Comparison of ENCODE assay signal across 19 mouse cellular contexts in genomic region chr4:89753484-89753883, GRCm38 (mm10).
DNase-seq lines count a peak whose midpoint lies in the region; TF ChIP-seq lines count a peak whose summit lies in the region.
"Had no signal": no experiment of that assay in that cellular context is flagged by ENCODE, and none has a peak within 500 bp of the region (broad histone marks: within the 10 kb centered on the region; RNA-seq: fewer than 3 reads in every experiment).

No protein-coding gene starts in this region.

- H3K27ac ChIP-seq in layer of hippocampus, adult 2 months = no peak overlapping the region
- H3K27ac ChIP-seq: embryonic facial prominence, embryonic 10.5 days; embryonic facial prominence, embryonic 12.5 days; forebrain, embryonic 13.5 days had no signal

- no peak for TF ChIP-seq CTCF in layer of hippocampus, adult 2 months (conservative IDR thresholded peaks at IDR 0.05)

- no peak overlapping the region for H3K4me3 ChIP-seq in layer of hippocampus, adult 2 months
- H3K4me3 ChIP-seq: embryonic facial prominence, embryonic 10.5 days; embryonic facial prominence, embryonic 12.5 days; forebrain, embryonic 13.5 days had no signal

- DNase-seq in embryo, embryonic 10 days (ENCODE audit: low spot score) = peak; percentile 13
- DNase-seq in embryo, embryonic 9.5 days (ENCODE audit: extremely low spot score) = no peak
- DNase-seq in R1 (ENCODE audit: low read depth, low spot score) = peak; percentile 8
- peak; percentile 9 for DNase-seq in embryo, embryonic 10.5 days (ENCODE audit: low spot score)
- DNase-seq in gastrocnemius, adult 18-20 months (ENCODE audit: low spot score) = no peak
- no peak for DNase-seq in left cerebral cortex, postnatal 4 days
- no peak for DNase-seq in layer of hippocampus, adult 2 months (ENCODE audit: low spot score in 2 of 2)
- DNase-seq: adrenal gland, adult 8-10 months; adrenal gland, postnatal 14 days; adrenal gland, postnatal 36 days; B cell, adult 2 months; cerebellum, adult 11-12 months; cerebellum, adult 2 months; cerebellum, adult 9-10 months; cerebellum, postnatal 10 days; cerebellum, postnatal 25 days had no signal

- intact Hi-C loops in left cerebral cortex, postnatal 4 days (cut with DNase I) = no loop called here

Comparison
In these comparisons a context has a peak if more than half of its experiments do, and no peak if none do; other contexts are left out.
1. DNase-seq: peak in embryo, embryonic 10 days (single experiment), R1 (single experiment) and embryo, embryonic 10.5 days (single experiment); none in embryo, embryonic 9.5 days (single experiment), gastrocnemius, adult 18-20 months (single experiment), left cerebral cortex, postnatal 4 days (single experiment) and layer of hippocampus, adult 2 months (0 of 2).